Mouse (Mus musculus) frontal cortex, postnatal 10 days (tissue): ENCODE data around the gene Dhrs2.

Experiments used
- DNase-seq, 2 experiments: peaks; one replicate each; pipeline ENCODE4 v3.0.0; 2022; ENCODE audit warnings: low spot score in 2 of 2, mixed read lengths in 1 of 2

Dhrs2 gene

DNA sequence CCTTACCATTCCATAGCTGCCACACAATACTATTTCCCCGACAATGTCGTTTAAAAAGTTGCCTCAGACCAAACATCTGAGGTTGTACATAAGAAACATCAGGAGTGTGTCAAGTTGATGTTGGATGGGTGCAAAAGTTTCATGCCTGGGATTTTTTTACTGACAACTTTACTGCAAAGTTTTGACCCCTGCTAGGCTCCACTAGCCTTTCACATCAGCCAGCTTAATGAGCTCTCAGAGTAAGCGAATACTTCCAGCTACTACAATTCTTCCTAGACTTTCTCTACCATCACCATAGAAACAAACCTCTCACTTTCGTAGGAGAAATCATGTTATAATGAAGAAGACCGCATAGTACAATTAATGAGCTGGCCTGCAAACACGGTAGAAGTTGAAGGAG, 26.5 kb downstream of the Dhrs2 start:
- DNase-seq = no peak

DNA sequence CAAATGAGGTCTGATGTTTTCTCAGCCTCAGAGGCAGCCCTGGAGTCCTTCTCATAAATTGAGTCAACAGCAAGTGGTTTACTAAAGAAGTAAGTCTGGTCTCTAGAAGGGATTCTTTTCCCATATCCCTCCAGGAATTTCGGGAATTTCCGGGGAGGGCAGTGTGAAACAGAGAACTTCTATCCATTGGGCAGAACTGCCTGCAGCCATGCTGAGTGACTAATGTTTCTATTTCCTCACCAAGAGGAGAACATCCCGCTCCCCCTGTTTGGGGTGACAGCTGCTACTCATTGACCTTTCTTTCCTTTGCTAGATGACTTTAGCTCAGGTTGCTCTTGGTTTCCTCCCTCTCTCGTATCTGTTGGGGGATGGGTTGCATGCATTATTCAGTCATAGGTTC, 31.8 kb downstream of the Dhrs2 start:
- no peak for DNase-seq

- DNase-seq = no peak
Measured at GRCm38 (mm10) chr14:55255443-55255842, 33.6 kb downstream of the Dhrs2 start.

- peak in 1 of 2 experiments; percentile 32 for DNase-seq
Measured at GRCm38 (mm10) chr14:55271158-55271557, 49.4 kb downstream of the Dhrs2 start.

GRCm38 (mm10) chr14:55273023-55273422, 51.2 kb downstream of the Dhrs2 start:
- no peak for DNase-seq

GRCm38 (mm10) chr14:55274810-55275209, 53.0 kb downstream of the Dhrs2 start:
- DNase-seq = no peak

GRCm38 (mm10) chr14:55279322-55280069, 57.7 kb downstream of the Dhrs2 start:
- DNase-seq = no peak
